Mouse (Mus musculus): ENCODE data around the gene Mavs. TPM values are rescaled to one million over a fixed set of nuclear protein-coding genes. Genes with fewer than 3 reads are reported as not detected.

Mavs gene
- polyA plus RNA-seq (2012; rRNA removed) = 8.2 and 8.6 TPM in 2 replicates

DNA sequence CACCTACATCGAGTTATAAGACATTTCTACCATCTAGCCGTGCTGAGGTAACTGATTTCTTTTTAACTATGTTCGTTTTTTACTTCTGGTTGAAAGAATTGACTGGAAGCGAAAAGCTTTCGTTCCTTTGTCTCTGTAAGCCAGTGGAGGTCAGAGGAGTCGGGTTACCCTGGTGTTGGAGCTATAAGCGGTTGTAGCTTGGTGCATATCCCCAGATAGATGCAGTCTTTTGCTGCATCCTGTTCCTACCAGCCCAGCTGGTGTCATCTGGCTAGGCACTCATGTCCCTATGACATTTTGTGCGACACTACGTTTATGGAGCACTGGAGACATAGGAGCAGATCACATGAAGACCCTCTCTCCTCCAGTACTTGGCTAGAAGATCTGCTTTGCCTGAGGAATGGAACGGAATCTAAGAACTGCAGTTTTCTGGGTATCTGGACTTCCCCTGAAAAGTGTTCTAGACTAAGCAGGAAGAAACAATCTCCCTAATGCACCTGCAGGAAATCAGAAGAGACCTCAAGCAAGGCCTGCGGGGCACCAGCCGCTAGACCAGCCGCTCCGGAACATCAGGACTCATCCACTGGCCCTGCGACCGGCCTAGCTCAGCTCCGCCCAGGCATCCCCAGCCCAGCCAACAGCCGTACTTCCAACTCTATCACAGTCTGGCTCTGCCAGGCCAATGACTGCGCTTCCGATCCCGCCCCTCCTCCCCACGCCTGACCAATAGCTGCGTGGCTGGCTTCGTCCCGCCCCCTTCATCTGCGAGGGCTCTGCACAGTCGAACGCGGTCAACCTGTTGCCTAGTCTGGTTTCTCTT, at the start of gene Mavs:
Gene Mavs, plus strand, starts transcription at position 757 of the 820 bp plus-strand sequence.
- DNase-seq (ENCODE audit: extremely low spot score in 1 of 2, low spot score in 1 of 2) = peak; percentile 90 to 93

DNA sequence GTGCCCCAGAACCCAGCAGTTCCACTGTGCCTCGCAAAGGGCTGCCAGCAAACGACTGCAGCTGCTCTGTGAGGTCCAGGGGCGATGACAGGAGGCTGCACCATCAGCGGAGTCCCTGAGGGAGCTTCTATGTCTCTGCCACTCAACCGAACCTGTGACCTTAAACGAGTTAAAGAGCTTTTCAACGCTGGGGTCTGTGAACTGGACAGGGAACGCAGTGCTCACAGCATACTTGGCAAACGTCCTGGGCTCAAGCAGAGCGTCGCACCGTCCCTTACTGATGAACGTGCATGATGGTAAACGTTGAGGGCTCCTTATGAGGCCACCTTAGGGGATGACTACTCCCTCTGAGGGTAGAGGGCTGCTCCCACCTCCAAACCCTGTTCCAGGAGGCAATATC, 47.5 kb upstream of the Mavs start:
- DNase-seq (ENCODE audit: extremely low spot score in 1 of 2, low spot score in 1 of 2) = no peak

DNA sequence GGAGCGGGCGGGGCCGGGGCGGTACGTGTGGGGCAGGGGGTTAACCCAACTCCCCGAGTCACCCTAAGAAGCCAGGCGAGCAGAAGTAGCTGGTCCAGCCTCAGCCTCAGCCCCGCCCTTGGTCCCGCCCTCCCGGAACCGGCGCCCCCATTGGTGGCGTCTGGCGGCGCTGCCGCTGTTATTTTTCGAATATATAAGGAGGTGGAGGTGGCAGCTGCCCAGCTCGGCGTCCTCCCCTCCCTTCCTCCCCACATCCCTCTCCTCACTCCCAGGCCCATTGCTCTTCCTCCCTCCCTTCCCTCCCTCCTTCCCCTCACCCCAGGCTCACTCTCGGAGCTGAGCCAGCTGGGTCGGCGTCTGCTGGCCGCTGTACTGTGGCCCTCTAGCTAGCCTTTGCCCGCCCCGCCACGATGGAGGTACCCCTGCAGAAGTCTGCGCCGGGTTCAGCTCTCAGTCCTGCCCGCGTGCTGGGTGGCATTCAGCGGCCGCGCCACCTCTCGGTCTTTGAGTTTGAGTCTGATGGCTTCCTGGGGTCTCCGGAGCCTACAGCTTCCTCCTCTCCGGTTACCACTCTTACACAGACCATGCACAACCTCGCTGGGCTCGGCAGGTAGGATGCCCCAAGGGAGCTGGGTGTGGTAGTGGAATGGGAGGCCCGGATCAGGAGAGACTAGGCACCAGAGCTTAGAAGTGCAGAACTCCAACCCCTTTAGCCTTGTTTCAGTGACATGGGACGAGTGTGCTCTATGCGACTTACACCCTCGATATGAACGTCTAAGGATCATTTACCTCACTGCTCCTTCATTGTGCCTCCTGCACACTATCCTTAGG, 46.9 kb upstream of the Mavs start, which contains the start of the genes Cdc25b and Spef1:
Gene Cdc25b, plus strand, starts transcription at position 179 of the 831 bp plus-strand sequence.
Gene Spef1, minus strand, starts transcription at position 512 of the 831 bp plus-strand sequence.
- peak in 1 of 2 experiments; percentile 82 for DNase-seq (ENCODE audit: extremely low spot score in 1 of 2, low spot score in 1 of 2)

DNA sequence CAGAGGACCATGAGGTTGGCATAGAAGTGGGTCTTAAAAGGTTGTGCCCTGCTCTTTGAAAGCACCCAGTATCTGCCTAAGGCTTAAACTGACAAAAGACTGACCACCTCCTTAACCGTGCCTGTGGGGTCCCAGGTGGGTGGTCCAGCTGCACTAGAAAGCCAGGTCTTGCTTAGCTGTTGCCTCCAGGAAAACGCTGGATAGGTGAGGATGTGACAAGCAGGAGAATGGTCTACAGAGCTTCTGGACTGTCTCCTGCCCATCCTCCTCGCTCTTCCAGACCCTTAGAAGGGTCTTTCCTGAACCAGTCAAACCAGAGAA, 46.3 kb upstream of the Mavs start:
- DNase-seq (ENCODE audit: extremely low spot score in 1 of 2, low spot score in 1 of 2) = no peak

DNA sequence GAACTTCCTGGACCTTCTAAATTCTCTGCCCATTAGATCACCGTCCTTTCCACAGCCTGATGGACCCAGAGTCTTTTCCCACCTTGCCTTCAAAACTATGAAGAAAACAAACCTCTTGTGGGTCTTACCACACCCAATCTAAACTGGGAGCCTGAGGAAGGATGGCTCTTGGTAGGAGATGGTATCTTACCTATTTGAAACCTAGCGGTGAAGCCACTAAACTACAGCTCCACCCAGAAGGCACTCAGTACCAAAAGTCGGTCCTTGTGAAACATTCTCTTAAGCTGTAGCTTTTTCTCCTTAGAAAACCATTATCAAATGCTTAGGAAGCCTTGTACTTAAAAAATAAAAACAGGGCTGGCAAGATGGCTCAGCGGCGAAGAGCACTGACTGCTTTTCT, 45.6 kb upstream of the Mavs start:
- DNase-seq (ENCODE audit: extremely low spot score in 1 of 2, low spot score in 1 of 2) = no peak

DNA sequence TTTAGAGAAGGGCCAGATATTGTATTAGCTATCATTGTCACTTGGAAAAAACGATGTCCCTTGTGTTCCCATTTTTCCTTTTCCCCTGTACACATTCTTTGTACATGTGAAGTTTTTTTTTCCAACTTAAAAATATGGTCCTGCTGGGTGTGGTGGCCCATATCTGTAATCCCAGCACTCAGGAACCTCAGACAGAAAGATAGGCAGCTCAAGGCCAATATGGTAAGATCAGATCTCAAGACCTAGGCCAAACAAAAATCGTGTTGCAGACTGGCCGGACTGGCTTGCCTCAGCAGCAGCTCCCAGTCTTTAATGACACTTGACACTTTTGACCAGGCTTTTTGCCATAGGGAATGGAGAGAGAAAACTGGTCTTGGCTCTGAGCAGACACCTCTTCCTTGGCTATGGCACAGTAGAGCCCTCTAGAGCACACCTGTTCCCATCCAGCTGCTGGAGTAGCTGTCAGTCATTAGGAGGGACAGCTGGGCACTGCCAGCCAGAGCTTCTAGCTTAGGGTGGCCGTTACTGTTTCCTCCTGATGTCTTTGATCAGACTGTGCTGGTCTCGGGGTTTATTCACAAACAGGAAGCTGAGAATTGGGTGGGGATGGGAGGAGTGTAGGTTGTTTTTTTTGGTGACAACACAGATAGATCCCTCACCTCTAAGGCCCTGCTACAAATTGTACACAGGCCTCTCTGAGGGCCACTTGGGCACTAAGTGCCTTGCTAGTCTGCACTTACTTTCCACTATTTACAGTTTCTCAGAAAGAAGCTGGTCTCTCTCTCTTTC, 44.1 kb upstream of the Mavs start:
- no peak for DNase-seq (ENCODE audit: extremely low spot score in 1 of 2, low spot score in 1 of 2)

DNA sequence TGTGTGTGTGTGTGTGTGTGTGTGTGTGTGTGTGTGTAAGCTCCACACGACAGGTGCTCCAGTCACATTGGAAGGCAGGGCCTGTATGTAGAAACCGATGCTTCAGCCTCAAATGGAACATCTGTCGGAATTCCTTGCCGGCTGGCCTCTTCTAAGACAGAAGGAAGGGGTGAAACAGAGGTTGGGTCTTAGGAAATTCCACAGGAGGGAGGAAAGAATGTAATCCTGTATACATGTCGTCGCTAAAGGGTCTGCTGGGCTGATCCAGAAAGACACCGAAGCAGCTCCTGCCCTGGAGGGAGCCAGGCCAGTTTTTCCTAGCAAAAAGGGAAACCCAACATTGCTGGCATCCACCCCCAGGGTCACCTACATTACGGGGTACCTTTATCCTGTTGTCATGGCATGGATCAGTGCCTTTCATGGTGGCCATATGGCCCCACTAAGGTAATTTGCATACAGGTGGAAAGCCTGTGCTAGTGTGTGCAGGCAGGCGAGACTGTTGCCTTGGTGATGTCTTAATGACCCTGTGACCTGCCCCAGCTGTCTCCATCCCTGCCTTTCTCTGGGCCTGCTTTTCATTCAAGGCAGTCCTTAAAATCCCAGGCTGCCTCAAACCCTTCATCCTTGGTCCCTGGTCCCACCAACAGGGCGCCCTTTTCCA, 43.4 kb upstream of the Mavs start:
- no peak for DNase-seq (ENCODE audit: extremely low spot score in 1 of 2, low spot score in 1 of 2)

DNA sequence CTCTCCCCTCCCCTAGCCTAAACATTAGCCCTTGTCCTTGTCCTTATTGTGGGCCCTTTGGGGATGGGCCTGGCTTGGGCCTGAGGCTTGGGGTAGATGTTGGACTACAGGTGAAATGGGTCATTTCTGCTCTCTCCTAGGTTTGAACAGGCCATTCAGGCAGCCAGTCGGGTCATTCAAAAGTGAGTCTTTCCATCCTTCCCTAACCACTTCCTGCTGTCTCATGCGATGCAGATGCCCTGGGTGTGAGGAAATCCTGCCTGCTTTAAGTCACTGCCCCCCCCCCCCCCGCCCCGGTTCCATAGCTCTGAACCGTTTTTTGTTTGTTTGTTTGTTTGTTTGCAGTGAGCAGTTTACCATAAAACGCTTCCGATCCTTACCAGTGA, 42.9 kb upstream of the Mavs start:
- no peak for DNase-seq (ENCODE audit: extremely low spot score in 1 of 2, low spot score in 1 of 2)

DNA sequence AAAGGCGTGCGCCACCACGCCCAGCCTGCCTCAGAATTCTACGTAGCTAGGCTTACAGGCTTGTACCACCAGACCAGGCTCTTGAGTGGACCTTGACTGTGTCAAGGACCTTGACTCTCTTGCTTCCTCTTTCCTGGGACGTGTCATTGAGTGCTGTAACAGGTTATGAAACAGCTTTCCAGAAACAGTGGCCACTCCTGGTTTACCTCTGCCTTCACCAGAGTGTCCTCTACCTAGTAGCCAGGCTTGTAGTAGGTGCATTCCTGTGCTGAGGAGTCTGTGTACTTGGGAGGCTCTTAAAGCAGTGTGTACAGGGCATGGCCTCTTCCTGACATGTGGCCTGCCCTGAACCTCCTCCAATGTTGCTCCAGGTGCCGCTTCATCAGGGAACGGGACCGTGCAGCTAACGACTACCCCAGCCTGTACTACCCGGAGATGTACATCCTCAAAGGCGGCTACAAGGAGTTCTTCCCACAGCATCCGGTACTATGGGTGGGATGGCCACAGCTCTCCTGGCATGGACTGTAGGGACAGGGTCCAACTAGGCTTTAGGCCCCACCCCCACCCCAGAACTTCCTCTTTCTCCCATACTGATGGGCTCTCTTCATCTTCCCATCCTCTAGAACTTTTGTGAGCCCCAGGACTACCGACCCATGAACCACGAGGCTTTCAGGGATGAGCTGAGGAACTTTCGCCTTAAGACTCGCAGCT, 37.1 kb upstream of the Mavs start:
- no peak for DNase-seq (ENCODE audit: extremely low spot score in 1 of 2, low spot score in 1 of 2)

DNA sequence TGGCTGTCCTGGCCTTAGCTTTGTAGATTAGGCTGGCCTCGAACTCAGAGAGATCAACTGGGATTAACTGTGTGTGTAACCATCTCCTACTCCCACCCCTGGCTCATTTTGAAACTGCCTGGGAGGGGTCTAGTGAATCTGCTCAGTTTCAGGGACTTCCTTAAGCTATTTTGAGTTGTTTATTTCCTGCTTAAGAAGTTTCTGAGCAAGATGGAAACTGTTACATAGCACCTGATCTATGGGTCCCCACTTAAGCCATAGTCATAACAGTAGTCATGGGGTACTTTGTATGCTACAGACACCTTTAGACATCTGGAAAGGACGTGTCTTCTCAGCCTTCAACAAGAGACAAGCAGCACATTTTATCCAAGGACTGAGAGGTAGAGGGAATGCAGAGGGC, 33.2 kb upstream of the Mavs start:
- no peak for DNase-seq (ENCODE audit: extremely low spot score in 1 of 2, low spot score in 1 of 2)

DNA sequence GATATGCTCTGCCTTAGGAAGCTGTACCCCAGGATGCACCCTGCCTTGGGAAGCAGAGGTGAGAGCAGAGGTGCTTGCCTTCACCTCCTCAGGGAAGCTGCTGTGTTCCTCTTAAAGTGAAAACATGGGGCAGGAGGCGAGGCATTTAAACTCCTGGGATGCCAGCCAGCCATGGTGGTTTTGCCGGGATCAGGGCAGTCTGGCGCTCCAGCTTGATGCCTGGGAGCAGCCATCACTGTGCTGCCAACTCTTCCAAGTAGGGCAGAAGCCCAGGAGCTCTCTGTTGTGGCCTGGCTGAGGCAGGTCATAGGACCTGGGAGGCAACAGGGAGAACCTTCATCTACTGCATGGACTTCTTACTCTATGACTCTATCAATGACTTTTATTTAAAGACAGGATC, 32.6 kb upstream of the Mavs start:
- DNase-seq (ENCODE audit: extremely low spot score in 1 of 2, low spot score in 1 of 2) = no peak

DNA sequence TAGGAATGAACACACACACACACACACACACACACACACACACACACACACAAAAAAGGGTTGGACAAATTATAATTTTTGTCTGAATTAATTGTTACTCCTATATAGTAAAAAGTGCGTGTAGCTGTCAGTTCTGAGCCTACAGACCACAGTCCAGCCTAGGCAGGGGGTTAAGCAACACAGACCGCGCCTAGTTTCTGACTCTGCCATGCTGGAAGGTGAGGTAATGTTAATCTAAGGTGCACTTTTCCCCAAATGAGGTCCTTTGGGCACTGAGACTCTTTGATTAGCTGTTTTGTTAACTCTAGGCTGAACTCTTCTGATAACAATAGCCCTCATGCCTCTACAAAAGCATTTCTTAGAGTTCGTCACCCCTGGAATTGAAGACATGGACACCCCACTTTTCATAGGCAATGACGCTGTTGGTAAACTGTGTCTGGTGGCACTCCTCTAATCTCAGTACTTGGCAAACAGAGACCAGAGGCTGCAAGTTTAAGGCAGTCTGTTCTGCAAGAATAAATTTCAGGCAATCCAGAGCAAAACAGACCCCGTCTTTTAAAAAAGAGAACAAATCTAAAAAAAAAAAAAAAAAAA, 29.9 kb upstream of the Mavs start:
- DNase-seq (ENCODE audit: extremely low spot score in 1 of 2, low spot score in 1 of 2) = no peak

DNA sequence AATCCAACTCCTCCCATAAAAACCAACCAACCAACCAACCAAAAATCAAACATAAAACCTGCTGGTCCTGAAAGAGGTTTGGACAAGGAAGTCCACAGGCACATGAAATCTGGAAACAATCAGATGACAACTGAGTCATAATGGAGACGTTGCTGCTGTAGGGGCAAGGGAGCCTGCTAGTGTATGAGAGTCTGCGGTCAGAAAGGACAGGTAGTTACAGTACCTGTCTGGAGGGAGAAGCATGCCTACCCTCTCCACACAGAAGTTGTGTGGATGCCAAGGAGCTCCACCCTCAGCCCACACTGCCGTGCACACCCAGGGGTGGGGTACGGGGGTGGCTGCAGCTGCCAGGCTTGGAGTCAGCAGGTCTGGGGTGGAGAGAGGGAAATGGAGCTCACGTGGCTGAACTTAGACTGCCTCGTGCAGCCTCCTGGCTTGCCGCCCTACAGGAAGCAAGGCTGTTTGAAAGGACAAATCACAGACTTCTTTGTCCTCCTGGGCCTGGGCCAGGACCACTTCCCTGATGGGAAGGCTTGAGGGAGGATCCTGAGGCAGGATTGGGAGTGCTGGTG, 29.4 kb upstream of the Mavs start:
- DNase-seq (ENCODE audit: extremely low spot score in 1 of 2, low spot score in 1 of 2) = peak; percentile 82 to 90

DNA sequence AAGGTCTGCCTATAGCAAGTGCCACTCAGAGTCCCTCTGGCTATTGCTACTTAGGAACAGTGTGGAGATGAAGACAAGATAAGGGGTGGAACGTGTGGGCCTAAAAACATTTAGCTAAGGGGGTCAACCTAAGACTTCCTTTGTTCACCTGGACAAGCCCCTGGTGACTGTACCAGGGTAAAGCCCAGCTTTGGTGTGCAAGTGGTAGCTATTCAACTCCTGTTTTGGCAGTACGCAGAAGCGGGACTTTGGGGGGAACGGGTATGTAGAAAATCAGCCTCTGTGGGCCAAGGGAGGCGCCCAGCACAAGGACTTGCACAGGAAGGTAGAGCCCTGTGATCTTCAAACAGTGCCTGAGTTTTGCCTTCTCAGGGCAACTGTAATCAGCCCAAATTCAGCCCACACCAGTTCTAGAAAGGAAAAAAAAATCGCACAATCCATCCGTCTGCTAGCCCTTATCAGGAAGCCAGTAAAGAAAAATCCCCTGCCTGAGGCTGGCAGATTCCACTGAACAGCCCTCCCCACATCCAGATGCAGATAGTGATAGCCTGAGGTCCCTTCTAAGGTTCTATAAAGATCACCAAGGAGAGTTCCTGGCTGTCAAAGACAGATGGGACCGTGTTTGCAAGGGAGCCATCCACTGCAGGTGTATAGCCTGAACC, 28.2 kb upstream of the Mavs start:
- DNase-seq (ENCODE audit: extremely low spot score in 1 of 2, low spot score in 1 of 2) = no peak

DNA sequence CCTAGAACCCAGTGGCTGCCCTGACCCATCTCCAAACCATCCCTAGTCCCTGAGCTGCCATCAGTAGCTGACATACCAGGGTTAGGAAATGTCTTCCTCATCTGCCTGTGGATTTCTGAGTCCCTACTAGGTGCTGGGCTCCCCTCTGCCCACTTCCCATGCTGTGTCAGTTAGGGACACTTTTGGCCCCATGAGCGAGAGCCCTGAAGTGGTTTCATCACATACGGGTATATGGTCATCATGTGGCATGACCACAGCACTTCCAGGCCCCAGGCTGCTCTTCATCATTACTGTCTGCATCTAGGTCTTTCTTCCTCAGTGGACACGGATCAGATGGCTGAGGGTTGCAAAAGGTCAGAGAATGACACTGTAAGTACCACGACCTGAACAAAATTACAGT, 27.1 kb upstream of the Mavs start, which contains the start of gene Ap5s1:
Gene Ap5s1, plus strand, starts transcription at position 301 of the 400 bp plus-strand sequence.
- no peak for DNase-seq (ENCODE audit: extremely low spot score in 1 of 2, low spot score in 1 of 2)

DNA sequence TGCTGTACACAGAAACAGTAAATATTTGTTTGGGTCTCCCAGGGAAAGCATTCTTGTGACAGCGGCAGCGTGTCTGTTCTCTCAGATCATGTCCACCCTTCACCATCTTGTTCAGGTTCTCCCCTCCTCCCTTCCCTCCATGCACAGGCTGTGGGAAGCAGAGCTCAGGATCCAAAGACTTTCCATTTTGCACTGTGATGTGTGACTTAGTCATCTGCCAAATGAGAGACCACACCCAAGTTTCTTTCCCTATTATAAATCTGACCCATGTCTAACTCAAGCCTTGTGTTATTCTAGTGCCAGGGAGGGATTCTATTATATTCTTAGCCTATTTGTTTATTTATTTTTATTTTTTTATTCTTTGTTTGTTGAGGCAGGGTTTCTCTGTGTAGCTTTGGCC, 25.5 kb upstream of the Mavs start:
- DNase-seq (ENCODE audit: extremely low spot score in 1 of 2, low spot score in 1 of 2) = no peak

DNA sequence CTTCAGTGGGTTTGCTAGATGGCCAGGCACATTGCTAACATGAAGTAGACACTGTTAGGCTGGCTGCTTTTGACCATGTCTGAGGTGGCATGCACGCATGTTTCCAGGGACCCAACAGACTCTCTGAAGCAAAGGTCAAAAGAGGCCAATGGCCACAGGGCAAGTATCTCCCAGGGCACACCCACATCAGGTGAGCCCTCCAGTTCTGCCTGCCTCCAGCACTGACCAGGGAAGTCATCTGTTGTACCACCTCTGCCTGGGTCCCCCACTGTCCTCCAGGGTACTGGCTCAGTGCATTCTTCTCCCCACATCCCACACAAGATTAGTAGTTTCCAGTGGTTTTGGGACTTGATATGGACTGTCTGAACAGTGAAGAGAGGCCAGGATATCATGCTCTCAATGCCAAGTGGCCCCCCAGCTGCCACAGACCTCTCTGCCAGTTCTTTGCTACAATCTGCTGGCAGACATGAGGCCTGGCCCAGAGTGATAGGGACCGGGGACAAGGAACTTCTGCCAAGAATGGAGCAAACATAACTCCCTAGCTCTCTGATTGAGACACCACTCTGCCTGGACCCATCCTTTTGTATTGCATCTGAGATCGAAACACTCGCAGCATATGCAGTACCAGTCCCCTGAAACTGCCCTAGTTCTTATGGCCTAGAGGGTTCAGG, 24.6 kb upstream of the Mavs start:
- no peak for DNase-seq (ENCODE audit: extremely low spot score in 1 of 2, low spot score in 1 of 2)
